Mouse (Mus musculus) lung, postnatal 4 days (tissue): ENCODE measurements at regions not wholly inside any gene's neighbourhood (a gene's known extent, or its start where the extent isn't known, plus 50 kb on each side); places are given as distances from the start of the nearest gene placed in this dataset.

Experiments
- DNase-seq, 2 experiments: peaks; one replicate each; pipeline ENCODE4 v3.0.0; 2021

DNA sequence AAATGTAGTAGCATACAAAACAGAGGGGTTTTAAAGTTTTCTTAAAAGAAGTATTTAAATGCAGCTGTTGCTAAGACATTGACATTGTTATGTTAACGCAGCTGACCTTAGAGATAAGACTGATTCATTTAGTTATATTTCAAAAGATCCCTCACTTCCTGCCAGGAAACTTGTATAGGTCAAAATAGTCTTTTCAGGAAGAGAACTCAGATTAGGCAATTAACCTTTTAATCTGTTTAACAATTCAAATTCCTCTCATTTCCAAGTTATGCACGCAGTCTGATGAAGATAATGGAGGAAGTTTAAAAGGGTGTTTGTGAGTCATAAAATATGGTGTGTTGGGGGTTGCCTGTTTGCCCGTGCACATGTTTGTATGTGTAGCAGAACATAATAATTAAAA, 448.5 kb downstream of the Tmtc2 start:
- DNase-seq, result no peak

DNA sequence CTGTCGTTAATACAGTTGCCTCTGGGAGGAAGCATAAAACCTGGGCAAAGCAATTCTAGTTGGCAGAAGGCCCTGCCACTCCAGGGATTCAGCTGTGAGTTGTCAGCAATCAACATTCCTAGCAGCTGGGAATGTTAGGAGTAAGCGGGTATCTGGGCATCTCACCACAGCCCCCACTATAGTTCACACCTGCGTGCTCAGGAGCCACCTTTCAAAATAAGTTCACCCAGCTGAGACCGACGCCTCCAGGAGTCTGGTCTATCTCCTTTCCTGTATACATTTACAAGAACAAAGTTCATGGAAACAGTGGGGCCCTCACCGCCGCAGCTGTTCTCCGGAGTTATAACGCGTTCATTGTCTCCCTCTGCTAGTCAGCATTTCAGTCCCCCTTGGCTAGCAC, 454.0 kb downstream of the Tmtc2 start:
- peak in 1 of 2 experiments; percentile 22 for DNase-seq

DNA sequence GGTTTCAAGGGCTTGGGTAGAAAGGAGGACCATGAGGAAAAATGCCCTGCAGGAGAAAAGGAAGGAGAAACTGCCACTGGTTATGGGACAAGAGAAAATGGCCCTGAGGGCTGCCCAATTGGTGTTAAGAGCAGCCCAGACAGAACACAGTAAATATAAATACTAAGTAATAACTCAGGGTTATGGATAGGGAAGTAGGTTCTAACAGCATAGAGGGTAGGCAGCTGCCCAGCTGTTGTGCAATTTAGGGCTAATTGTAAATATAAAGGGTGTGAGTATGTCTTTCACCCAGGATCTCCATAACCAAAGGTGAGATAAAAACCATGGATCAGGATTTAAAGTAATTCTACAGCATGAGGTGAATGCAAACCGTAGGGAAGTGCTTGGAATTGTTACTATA, 458.1 kb downstream of the Tmtc2 start:
- DNase-seq, result no peak

DNA sequence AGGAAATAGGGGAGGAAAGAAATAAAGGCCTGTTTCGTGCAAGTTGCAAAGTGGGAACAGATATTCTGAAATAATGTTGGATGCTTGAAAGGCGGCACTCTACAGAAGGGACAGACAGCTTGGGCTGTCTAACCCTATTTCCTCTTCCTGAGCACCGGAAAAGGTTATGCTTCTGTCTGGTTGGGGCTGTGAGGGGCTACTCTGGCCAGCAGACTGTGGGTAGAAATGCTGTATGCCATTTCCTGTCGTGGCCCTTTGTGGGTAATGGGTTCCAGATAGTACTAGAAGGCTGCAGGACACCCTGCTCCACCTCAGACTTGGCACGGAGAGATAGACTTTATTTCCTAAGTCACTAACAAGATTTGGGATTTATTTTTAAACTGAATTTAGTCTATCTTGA, 459.3 kb downstream of the Tmtc2 start:
- no peak for DNase-seq

DNA sequence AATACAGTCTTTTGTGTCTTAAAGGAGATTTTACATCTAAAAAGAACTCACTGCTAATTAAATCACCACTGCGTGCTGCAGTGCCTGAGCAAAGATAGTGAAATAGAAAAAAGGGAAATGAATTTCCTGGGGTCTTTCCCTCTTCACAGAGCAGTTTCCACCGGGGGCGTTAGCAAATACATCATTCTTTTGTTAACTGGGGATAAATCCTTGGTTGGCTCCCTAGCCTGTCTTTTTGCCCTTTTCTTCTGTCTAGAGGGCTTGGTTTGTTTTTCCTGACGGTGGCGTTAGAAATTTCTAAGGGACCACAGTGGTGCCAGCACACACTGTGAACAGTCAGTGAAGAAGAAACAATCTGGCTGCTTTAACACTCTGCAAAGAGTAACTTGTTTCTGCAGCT, 464.0 kb downstream of the Tmtc2 start:
- no peak for DNase-seq

DNA sequence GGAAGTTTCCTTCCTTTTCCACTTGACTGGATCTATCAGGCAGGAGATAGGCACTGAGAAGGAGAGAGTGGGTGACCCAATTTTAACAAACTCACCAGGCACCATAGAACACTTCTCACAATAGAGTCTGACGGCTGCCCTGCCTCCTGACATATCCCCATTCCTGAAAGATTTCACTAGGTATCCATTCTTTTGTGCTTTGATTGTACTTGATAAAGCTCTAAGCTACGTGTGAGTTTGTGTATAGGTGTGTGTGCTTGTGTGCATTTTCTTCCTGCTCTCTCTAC, 477.3 kb downstream of the Tmtc2 start:
- DNase-seq, result no peak

DNA sequence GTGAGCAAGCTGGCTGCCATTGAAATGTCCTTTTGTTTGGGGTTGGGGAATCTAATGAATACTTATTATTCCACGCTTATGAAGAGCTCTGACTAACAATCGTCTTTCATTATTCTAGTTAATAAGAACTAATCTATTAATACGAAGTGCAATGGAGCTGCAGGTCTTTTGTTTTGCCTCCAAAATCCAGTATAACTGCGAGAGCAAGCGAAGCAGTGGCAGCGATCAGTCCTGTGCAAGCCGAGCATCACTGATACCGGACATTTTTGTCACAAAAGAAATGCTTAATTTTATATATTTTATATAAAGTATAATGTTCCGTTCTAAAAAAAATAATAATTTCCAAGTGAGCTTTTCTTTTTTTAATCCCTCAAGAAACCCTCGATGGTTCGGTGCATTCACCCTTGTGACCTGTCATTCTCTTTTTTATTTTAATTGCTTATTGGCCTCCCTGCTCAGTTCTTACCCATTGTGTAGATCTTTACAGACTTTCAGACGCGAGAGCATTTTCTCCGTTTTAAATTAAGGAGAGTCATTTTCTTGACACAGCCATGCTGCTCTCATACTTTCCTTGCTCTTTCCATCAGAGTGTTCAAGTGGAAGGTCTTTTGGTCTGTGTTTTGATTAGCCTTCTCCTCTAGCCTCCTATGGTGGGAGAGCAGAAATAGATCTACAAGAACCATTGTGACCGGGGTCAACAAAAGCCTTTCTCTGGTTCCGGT, 477.8 kb downstream of the Tmtc2 start:
- DNase-seq, result no peak

DNA sequence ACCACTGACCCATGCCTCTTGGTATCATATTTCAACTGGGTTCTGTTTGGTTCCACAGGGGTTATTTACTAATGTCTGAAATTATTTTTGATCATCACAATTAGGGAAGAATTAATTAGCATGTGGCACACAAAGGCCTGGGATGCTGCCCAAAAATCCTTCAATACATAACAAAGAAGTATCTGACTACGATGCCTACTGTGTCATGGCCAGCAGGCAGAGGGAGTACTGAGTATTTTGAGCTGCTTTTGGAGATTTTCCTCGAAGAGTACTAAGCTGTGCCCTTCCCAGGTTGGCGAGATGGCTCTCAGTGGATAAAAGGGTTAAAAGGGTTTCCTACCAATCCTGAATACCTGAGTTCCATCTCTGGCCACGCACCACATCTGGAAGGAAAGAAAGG, 478.5 kb downstream of the Tmtc2 start:
- no peak for DNase-seq

DNA sequence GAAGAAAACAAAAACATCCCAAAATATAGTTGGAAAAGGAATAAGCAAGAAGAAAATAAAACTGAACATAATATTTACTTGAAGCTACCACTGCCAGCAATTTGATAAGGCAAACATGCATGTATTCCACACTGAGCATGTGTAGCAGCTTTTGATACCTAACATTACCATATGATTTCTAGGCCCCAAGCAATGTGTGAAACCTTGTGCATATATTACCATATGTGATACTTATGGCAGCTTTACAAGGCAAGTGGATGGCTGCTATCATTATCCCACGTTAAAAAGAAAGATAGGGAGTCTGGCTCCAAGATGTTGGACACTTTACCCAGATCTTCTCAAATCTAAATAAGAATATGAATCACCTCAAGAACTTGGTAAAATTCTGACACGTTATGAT, 497.4 kb downstream of the Tmtc2 start:
- DNase-seq, result no peak

DNA sequence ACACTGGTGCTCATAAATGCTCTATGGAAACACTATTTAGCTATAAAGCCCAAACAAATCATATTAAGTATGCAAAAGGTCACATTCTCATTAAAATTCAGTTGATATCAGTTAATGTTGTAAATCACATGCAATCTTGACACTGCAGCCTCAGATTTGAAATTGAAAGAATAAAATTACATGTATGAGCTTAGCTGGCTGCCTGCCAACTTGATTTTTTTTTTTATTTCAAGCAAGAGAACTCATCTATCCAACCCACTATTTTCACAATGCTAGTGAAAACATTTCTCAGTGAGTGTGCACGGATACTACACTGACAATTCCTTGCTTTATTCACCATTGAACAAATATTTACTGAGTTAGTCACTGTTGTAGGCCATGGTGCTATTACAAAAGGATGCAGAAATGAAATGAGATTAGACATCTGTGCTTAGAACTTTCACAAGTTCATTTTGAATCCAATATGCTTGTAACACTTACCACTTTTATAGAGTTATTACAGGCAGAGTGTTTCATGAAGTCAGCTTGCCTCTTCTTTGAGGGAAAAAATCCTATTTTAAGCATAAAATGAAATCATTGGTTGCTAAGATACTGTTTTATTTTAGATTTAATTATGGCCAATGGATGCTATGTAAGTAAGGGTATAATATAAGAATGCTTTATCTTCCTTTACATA, 539.4 kb downstream of the Tmtc2 start:
- DNase-seq, result no peak

DNA sequence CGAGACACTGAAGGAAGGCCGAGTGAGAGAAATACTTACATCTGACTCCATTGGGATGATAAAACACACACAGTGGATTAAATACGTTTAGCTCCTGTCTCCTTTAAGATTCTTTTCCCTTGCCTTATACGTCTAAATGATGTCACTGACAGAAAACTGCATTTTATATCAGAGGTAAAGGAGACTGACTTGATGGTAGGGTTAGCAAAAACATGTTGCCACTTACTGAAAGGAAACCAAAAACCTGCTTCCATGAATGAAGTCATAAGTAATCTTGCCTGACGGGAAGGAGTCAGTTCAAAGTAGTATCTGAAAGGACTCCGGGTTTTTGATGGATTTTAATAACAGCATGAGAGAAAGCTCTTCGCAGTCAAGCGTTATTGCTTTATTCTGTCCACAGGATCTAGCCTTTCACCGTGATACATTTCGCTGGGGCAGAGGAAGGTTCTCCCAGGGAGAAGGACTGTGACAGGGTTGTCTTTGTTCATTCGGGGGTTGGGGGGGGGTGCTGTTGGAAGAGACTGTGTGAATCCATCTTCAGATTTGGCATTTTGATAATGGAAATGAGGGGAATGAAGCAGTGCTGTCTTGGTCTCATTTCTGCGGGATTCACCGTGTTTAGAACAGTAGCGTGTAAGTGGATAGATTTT, 553.7 kb downstream of the Tmtc2 start:
- DNase-seq, result no peak

DNA sequence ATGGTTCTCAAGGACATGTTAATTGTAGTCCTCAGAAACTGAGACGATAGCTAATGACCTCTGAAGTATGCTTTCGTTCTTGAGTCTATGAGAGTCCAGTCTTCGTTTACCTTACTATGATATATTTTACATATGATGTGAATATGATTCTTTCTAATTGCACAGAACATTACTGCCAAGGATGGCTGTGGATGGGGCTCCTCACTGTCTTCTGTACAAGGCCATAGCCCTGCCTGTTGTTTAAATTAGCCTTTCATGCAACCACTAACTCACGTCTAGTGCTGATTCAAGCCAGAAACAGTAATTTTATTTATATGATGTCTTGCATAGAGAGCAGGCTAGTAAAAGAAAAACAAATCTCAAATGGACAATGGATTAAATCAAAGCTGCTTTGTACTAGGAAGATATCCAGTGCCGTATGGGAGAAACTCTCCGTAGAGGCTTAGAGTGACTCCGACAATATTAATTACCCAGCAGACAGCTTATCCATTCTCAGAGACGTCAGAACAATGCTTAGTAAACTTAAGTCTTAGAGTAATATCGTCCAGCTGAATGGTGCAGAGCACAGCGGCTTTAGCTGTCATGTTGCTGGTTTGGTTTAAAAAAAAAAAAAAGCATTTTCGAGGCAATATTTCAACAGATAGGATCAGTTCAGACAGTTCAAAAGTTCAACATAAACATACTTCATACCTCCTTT, 554.3 kb downstream of the Tmtc2 start:
- no peak for DNase-seq
